Mouse (Mus musculus): ENCODE measurements around the gene Tex21. TPM values are rescaled to one million over a fixed set of nuclear protein-coding genes. Genes with fewer than 3 reads are reported as not detected.

The Tex21 gene
- total and polyA plus RNA-seq, 2 experiments from 2014 or later = not detected

DNA sequence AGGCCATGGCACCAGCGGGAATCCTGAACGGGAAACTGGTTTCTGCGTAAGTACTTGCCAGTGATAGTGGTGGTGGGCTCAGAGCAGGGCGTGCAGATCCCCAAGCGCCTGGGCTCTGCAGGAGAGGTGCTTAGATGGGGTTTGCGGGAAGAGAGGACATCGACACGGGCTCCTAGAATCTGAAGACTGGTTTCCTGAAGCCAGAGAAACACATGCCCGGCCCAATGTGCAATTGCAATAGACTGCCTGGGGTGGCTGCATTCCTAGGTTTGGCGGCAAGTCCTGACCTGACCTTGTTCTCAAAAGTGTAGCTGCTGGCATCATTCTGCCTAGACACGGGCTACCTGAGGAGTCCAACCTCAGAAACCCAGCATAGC is 8.9 kb upstream of the Tex21 start:
- H3K9ac ChIP-seq (replicated peaks; ENCODE audit: low read length, poor library complexity, severe bottlenecking) = peak overlapping the region; percentile 69
- H3K27me3 ChIP-seq (ENCODE audit: insufficient read depth, low read length) = no peaks in the 10 kb centered on the region
- H3K36me3 ChIP-seq (ENCODE audit: insufficient read depth, low read length) = no peaks in the 10 kb centered on the region
- H3K9me3 ChIP-seq (ENCODE audit: low read length) = no peaks in the 10 kb centered on the region
- TF ChIP-seq CTCF (IDR thresholded peaks at IDR 0.05) = peak; percentile 15
- H3K4me1 ChIP-seq (ENCODE audit: insufficient read depth, low read length) = no peaks in the 10 kb centered on the region
- peak overlapping the region; percentile 92 for H3K27ac ChIP-seq (ENCODE audit: low read depth, low read length)
- ATAC-seq (ENCODE audit: low FRiP score) (peak; percentile 13), DNase-seq (ENCODE audit: low spot score) (peak; percentile 12)
- WGBS = 0% methylated on average over 11 of the region's 11 CpGs
- H3K4me3 ChIP-seq (ENCODE audit: low read depth, low read length) = peak overlapping the region; percentile 60
- H3K4me2 ChIP-seq (ENCODE audit: low read depth, low read length, poor library complexity, severe bottlenecking) = peak overlapping the region; percentile 61

DNA sequence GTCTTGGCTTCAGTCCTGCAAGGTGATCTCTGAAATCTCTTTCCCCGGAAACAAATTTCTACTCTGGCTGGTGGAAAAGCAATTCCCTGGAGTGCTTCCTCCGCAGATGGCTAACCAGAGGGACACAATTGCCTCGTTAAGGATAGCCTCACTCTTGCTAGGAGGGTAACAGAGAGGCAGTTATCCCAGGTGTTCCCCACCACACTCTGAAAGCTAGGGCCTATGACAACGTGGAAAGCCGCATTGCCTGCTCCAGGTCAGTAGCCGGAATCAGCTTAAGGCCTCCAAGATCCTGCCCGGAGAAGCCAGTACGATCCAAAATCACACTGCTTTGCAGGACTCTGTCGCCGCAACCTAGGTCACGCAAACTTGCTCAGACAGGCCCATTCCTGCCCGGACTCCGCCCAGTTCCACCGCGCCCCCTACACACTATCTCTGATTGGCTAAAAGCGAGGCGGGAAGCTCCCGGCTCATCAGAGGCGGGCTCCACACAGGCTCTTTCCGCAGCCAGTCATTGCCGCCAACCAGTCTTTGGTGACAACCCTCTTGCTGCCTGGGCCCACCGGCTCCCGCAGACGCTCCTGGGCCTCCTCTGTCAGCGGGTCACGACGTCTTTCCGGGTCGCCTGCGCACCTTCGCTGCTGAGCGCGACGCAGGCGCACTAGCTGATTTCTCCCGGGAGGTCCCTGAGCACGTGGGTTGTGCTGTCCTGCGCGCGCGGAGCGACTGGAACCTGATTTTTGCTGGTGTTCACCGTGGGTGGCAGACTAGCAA is 8.4 kb upstream of the Tex21 start, which contains the start of gene Mthfd1:
TSS of gene Mthfd1 (plus strand) at position 574 of the 774 bp plus-strand sequence.
- Histone ChIP-seq H3K4me3 (ENCODE audit: low read depth, low read length) (peak within 1 kb of the TSS; percentile 60), H3K4me2 (ENCODE audit: low read depth, low read length, poor library complexity, severe bottlenecking) (peak within 1 kb of the TSS; percentile 61), H3K36me3 (ENCODE audit: insufficient read depth, low read length) (no peaks in the 10 kb centered on the region), H3K4me1 (ENCODE audit: insufficient read depth, low read length) (no peaks in the 10 kb centered on the region), H3K27me3 (ENCODE audit: insufficient read depth, low read length) (no peaks in the 10 kb centered on the region), H3K9me3 (ENCODE audit: low read length) (no peaks in the 10 kb centered on the region), H3K27ac (ENCODE audit: low read depth, low read length) (peak within 1 kb of the TSS; percentile 92), H3K9ac (replicated peaks; ENCODE audit: low read length, poor library complexity, severe bottlenecking) (peak within 1 kb of the TSS; percentile 69)
- TF ChIP-seq CTCF (IDR thresholded peaks at IDR 0.05) = no peak
- 2% methylated on average over 43 of the region's 43 CpGs for WGBS
- ATAC-seq (ENCODE audit: low FRiP score) (peak; percentile 99), DNase-seq (ENCODE audit: low spot score) (peak; percentile 97)

DNA sequence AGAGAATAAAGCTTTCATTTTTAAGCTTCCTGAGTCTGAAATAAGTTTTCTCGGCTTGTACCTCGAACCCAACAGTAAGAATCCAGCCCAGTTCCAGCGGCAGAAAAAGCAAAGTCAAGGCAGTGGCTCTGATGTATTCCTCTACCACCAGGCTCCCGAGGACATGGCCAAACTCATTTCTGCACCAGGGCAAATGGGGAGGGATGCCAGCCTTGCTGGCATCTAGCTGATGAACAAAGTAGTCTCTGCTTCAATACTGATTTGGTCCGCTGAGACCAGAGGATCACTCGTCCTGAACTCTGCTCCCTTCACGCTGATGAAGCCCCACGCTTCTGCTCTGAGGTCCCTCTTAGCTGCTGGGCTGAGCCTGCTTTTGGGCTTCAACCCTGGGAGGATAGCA is 7.4 kb upstream of the Tex21 start:
- WGBS = 75% methylated on average over 8 of the region's 8 CpGs
- H3K9me3 ChIP-seq (ENCODE audit: low read length) = no peaks in the 10 kb centered on the region
- DNase-seq (ENCODE audit: low spot score) (no peak), ATAC-seq (ENCODE audit: low FRiP score) (no peak)
- no peaks in the 10 kb centered on the region for H3K27me3 ChIP-seq (ENCODE audit: insufficient read depth, low read length)
- peak overlapping the region; percentile 69; the same call in 1 of the 2 replicates for H3K9ac ChIP-seq (replicated peaks; ENCODE audit: low read length, poor library complexity, severe bottlenecking)
- no peak overlapping the region for H3K4me3 ChIP-seq (ENCODE audit: low read depth, low read length)
- no peaks in the 10 kb centered on the region for H3K4me1 ChIP-seq (ENCODE audit: insufficient read depth, low read length)
- no peak overlapping the region for H3K4me2 ChIP-seq (ENCODE audit: low read depth, low read length, poor library complexity, severe bottlenecking)
- no peaks in the 10 kb centered on the region for H3K36me3 ChIP-seq (ENCODE audit: insufficient read depth, low read length)
- peak overlapping the region; percentile 92; the same call in 1 of the 2 replicates for H3K27ac ChIP-seq (ENCODE audit: low read depth, low read length)
- TF ChIP-seq CTCF (IDR thresholded peaks at IDR 0.05) = no peak

DNA sequence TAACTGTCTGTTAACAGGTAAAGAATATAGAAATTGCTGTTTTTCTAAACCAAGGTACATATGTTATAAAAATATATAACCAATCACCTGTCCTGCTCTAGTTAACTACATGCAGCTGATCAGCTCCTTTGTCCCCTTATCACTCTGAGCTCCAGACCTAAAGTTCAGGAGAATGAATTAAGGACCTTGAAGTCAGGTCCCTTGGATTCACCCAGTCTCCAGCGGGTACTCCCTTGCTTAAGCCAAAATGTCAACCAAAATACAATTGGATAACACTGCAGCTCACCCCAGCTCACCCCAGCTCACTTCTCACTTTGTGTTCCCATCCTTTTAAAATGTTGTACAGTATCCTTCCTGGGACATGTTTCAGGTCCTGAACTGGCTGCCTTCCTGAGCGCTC is 7.0 kb upstream of the Tex21 start:
- Histone ChIP-seq H3K9me3 (ENCODE audit: low read length) (no peaks in the 10 kb centered on the region), H3K9ac (replicated peaks; ENCODE audit: low read length, poor library complexity, severe bottlenecking) (no peak overlapping the region), H3K27ac (ENCODE audit: low read depth, low read length) (no peak overlapping the region), H3K36me3 (ENCODE audit: insufficient read depth, low read length) (no peaks in the 10 kb centered on the region), H3K4me2 (ENCODE audit: low read depth, low read length, poor library complexity, severe bottlenecking) (no peak overlapping the region), H3K27me3 (ENCODE audit: insufficient read depth, low read length) (no peaks in the 10 kb centered on the region), H3K4me1 (ENCODE audit: insufficient read depth, low read length) (no peaks in the 10 kb centered on the region), H3K4me3 (ENCODE audit: low read depth, low read length) (no peak overlapping the region)
- 87% methylated on average over 2 of the region's 2 CpGs for WGBS
- no peak for ATAC-seq (ENCODE audit: low FRiP score)
- TF ChIP-seq CTCF (IDR thresholded peaks at IDR 0.05) = no peak
- no peak for DNase-seq (ENCODE audit: low spot score)

DNA sequence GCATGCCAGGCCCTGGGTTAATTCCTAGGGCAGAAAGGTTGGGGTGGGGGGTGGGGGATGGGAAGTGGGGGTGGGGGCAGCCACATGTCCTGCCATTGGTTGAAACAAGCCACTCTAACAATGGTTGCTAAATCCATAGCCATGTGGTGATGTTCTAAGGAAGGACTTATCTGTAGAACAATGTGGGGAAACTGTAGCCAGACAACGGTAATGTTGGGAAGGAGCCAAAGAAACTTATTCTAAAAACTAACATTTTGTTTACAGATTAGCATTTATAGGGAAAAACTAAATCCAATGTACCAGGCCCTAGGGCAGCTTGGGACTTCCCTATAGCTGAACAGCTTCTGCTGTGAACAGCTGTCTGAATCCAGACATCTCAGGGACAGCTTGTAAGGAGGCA is 6.5 kb upstream of the Tex21 start:
- Histone ChIP-seq H3K4me3 (ENCODE audit: low read depth, low read length) (no peak overlapping the region), H3K9me3 (ENCODE audit: low read length) (no peaks in the 10 kb centered on the region), H3K27me3 (ENCODE audit: insufficient read depth, low read length) (no peaks in the 10 kb centered on the region), H3K27ac (ENCODE audit: low read depth, low read length) (no peak overlapping the region), H3K4me1 (ENCODE audit: insufficient read depth, low read length) (no peaks in the 10 kb centered on the region), H3K36me3 (ENCODE audit: insufficient read depth, low read length) (no peaks in the 10 kb centered on the region), H3K9ac (replicated peaks; ENCODE audit: low read length, poor library complexity, severe bottlenecking) (no peak overlapping the region), H3K4me2 (ENCODE audit: low read depth, low read length, poor library complexity, severe bottlenecking) (no peak overlapping the region)
- ATAC-seq (ENCODE audit: low FRiP score) = no peak
- TF ChIP-seq CTCF (IDR thresholded peaks at IDR 0.05) = no peak
- 81% methylated on average over 1 of the region's 1 CpGs for WGBS
- DNase-seq (ENCODE audit: low spot score) = no peak

DNA sequence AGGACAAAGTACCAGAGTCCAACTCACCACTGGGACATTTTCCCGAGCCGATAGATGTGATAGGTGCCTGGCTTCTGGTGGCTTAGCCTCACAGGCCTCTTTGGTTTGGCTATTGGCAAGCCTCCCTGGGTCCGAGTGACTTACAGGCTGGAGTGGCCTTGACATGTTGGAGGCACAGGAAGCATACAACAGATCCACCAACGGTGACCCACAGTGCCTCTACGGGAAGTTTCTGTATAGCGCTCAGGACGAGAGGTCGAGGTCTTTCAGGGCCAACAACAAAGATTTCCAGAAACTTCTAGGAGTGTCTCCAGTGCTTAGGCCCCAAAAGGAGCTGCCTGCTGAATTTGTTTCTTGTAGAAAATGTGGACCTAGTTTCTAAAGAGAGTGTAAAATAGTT is 1.6 kb downstream of the Tex21 start:
- H3K27ac ChIP-seq (ENCODE audit: low read depth, low read length) = no peak overlapping the region
- TF ChIP-seq CTCF (IDR thresholded peaks at IDR 0.05) = no peak
- no peak for ATAC-seq (ENCODE audit: low FRiP score)
- no peak overlapping the region for H3K9ac ChIP-seq (replicated peaks; ENCODE audit: low read length, poor library complexity, severe bottlenecking)
- H3K4me3 ChIP-seq (ENCODE audit: low read depth, low read length) = no peak overlapping the region
- H3K9me3 ChIP-seq (ENCODE audit: low read length) = no peaks in the 10 kb centered on the region
- no peak overlapping the region for H3K4me2 ChIP-seq (ENCODE audit: low read depth, low read length, poor library complexity, severe bottlenecking)
- no peaks in the 10 kb centered on the region for H3K36me3 ChIP-seq (ENCODE audit: insufficient read depth, low read length)
- no peaks in the 10 kb centered on the region for H3K27me3 ChIP-seq (ENCODE audit: insufficient read depth, low read length)
- WGBS = 90% methylated on average over 8 of the region's 8 CpGs
- H3K4me1 ChIP-seq (ENCODE audit: insufficient read depth, low read length) = no peaks in the 10 kb centered on the region
- no peak for DNase-seq (ENCODE audit: low spot score)
